Mouse (Mus musculus) heart, postnatal 0 days (tissue): Measurements from ENCODE around the gene Ugt1a2.

Experiments used
- CTCF ChIP-seq: IDR thresholded peaks from 2 replicates; pipeline ENCODE4 v1.5.1; 2016; ENCODE audit warnings: antibody characterized with exemption, control low read depth, low read depth
- EP300 ChIP-seq: IDR thresholded peaks from 2 replicates; pipeline ENCODE4 v1.6.1; 2016; ENCODE audit warnings: antibody characterized with exemption, low read depth

DNA sequence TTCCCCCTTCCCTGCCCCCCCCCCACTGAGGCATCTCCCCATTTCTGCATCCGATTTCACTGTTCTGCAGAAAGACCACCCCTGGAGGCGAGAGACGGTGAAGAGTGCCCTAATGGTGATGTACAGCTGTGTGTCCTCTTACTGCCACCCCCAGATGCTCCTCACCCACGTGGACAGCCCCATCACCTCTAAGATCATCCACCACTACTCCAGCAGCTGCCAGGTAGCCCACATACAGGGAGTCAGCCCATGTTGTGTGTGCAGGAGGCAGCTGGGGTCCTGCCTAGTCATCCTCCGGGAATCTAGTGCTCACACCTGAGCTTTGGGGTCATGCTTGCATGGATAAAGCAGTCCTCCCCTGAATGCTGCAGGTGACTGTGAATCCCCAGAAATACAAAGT lies 43.5 kb downstream of the Ugt1a2 start:
- TF ChIP-seq CTCF (no peak), EP300 (no peak)
